Mouse (Mus musculus) midbrain, embryonic 16.5 days (tissue): ENCODE results near the gene Elk3. TPM values are rescaled to one million over a fixed set of nuclear protein-coding genes. Genes with fewer than 3 reads are reported as not detected.

ENCODE experiments used
- ATAC-seq: fragments of 200-750 bp; cut with Nextera tagmentation; 2 replicates; pipeline ENCODE4 v1.8.0; 2017; ENCODE audit warnings: moderate TSS enrichment
- H3K27ac ChIP-seq: fragments of 300-500 bp; sonication (generic); 2 replicates; pipeline ENCODE4 v1.5.1; 2014; ENCODE audit warnings: mild to moderate bottlenecking, low read length, mixed read lengths
- H3K27me3 ChIP-seq: fragments of 300-500 bp; sonication (generic); 2 replicates; pipeline ENCODE4 v1.6.1; 2014; ENCODE audit warnings: low read depth, low read length, mixed read lengths; ENCODE audit not compliant: control insufficient read depth, insufficient read depth
- H3K36me3 ChIP-seq: fragments of 300-500 bp; sonication (generic); 2 replicates; pipeline ENCODE4 v1.6.1; 2014; ENCODE audit warnings: mild to moderate bottlenecking, low read length, moderate library complexity, mixed read lengths; ENCODE audit not compliant: control insufficient read depth, insufficient read depth
- H3K4me1 ChIP-seq: fragments of 300-500 bp; sonication (generic); 2 replicates; pipeline ENCODE4 v1.6.1; 2014; ENCODE audit warnings: mild to moderate bottlenecking, low read length, mixed read lengths; ENCODE audit not compliant: control insufficient read depth, insufficient read depth
- H3K4me2 ChIP-seq: fragments of 300-500 bp; sonication (generic); 2 replicates; pipeline ENCODE4 v1.6.1; 2014; ENCODE audit warnings: mild to moderate bottlenecking, low read length, mixed read lengths
- H3K4me3 ChIP-seq: fragments of 300-500 bp; sonication (generic); 2 replicates; pipeline ENCODE4 v1.5.1; 2014; ENCODE audit warnings: low read depth, mild to moderate bottlenecking, low read length, moderate library complexity, mixed read lengths
- H3K9ac ChIP-seq: fragments of 300-500 bp; sonication (generic); 2 replicates; pipeline ENCODE4 v1.6.1; 2014; ENCODE audit warnings: low read depth, low read length, mixed read lengths
- H3K9me3 ChIP-seq: fragments of 300-500 bp; sonication (generic); replicated peaks from 2 replicates; pipeline ENCODE4 v1.6.1; 2014; ENCODE audit warnings: mild to moderate bottlenecking, low read length, mixed read lengths; ENCODE audit not compliant: control insufficient read depth, poor library complexity, severe bottlenecking
- WGBS: fragments of 180-500 bp; shearing (Covaris S2); extraction: QIAGEN DNeasy Blood & Tissue Kit; methylation state at CpG from one replicate; pipeline ENCODE4 v1.1.7; 2014; 5-methylcytosine and 5-hydroxymethylcytosine counted together
- polyA plus RNA-seq: library from polyadenylated mRNA; unstranded; fragments of >200 nt; fragmentation: Nextera tagmentation; extraction: Ambion mirVana; gene quantifications from 2 replicates; pipeline ENCODE4 v1.2.1, GENCODE M21; 2015

Elk3 gene
- polyA plus RNA-seq, 1 experiment from 2014 or later: 6.4 TPM

DNA sequence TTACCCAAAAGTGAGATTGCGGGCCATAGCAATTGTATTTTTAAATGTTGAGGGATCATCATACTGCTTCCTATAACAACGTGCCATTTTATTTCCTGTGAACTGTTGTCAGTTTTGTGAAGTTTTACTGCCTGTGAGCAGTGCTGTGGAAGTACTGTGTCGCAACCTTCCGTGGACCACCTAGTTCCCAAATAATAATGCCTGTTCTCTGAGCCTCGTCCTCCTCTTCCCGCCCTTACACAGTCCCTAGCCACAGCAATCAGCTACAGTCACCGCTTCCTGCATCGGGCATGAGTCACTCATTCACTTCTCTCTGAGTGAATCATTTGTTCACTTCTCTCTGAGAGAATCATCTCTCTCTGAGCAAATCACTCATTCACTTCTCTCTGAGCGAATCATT is 76.2 kb downstream of the Elk3 start:
- Histone ChIP-seq H3K9me3 (no peaks in the 10 kb centered on the region), H3K4me1 (no peaks in the 10 kb centered on the region), H3K27ac (no peak overlapping the region), H3K4me3 (no peak overlapping the region), H3K4me2 (no peak overlapping the region), H3K36me3 (peaks cover 29% of the 10 kb centered on the region), H3K27me3 (no peaks in the 10 kb centered on the region), H3K9ac (no peak overlapping the region)
- 96% methylated on average over 9 of the region's 9 CpGs for WGBS
- no peak for ATAC-seq

DNA sequence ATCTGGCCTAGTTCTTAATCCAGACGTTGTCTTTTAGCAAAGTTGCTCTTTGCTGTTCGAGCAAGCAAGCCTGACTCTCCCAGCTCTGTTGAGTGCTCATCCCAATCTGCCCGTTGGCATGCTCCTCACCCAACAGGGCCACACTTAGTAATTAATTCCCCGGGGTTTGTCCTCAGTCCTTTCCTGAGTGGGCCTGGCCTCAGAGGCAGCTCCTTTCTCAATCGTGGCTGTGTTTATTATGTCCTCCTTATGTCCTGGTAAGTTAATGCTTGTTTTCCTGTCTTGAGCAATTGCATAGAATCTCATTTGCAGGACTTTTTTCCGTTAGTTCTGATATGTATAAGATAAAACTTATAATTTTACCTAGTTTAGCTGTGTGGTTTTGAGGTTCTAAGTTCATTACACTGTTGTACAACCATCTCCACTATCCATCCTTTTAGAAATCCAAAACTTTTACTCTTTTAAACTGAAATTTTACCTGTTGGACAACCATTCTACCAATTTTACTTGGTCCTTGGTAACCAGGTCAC is 77.2 kb downstream of the Elk3 start:
- H3K4me3 ChIP-seq: no peak overlapping the region
- no peak overlapping the region for H3K9ac ChIP-seq
- no peak overlapping the region for H3K4me2 ChIP-seq
- H3K27me3 ChIP-seq: no peaks in the 10 kb centered on the region
- no peaks in the 10 kb centered on the region for H3K4me1 ChIP-seq
- H3K36me3 ChIP-seq: peaks cover 21% of the 10 kb centered on the region
- ATAC-seq: no peak
- no peak overlapping the region for H3K27ac ChIP-seq
- H3K9me3 ChIP-seq: no peaks in the 10 kb centered on the region
- WGBS: 90% methylated on average over 6 of the region's 6 CpGs

DNA sequence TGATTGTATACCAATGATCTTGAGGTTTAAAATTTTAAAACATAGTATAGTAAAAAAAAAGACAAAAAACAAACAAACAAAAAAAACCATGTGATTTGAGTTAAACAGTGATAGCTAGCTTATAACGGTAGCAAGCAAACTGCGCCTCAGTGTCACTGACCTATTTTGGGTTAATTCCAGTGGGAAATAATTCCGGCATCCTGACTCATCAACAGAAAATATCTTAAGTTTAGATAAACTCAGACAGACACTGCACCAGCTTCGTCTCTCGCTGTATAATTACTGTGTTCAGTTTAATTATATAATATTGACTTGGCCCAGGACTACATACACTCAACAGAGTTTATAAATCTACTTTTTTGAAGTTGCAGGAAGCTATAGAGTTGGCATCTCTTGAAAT is 79.0 kb downstream of the Elk3 start:
- Histone ChIP-seq H3K9ac (no peak overlapping the region), H3K9me3 (no peaks in the 10 kb centered on the region), H3K4me1 (no peaks in the 10 kb centered on the region), H3K36me3 (peaks cover 12% of the 10 kb centered on the region), H3K27me3 (no peaks in the 10 kb centered on the region), H3K4me3 (no peak overlapping the region), H3K27ac (no peak overlapping the region), H3K4me2 (no peak overlapping the region)
- no peak for ATAC-seq
- WGBS: 93% methylated on average over 5 of the region's 5 CpGs

DNA sequence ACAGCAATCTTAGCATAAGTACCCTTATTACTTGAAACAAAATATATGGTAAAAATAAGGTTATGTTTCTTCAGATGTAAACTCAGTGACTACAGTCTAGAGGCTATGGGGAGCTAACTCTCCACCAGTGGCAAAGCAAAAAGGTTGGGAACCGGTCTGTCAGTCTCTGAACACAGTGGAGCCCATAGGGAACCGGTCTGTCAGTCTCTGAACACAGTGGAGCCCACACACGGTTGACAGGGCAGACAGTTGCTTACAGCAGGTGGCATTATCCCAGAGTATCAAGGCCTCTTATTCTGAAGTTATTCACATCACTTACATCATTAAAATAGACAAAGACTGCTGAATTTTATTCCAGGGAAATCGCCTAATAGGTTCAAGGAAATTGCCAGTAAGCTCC is 79.4 kb downstream of the Elk3 start:
- Histone ChIP-seq H3K36me3 (peaks cover 12% of the 10 kb centered on the region), H3K4me3 (no peak overlapping the region), H3K9ac (no peak overlapping the region), H3K27me3 (no peaks in the 10 kb centered on the region), H3K4me1 (no peaks in the 10 kb centered on the region), H3K9me3 (no peaks in the 10 kb centered on the region), H3K4me2 (no peak overlapping the region), H3K27ac (no peak overlapping the region)
- no peak for ATAC-seq
- WGBS: 59% methylated on average over 4 of the region's 4 CpGs

DNA sequence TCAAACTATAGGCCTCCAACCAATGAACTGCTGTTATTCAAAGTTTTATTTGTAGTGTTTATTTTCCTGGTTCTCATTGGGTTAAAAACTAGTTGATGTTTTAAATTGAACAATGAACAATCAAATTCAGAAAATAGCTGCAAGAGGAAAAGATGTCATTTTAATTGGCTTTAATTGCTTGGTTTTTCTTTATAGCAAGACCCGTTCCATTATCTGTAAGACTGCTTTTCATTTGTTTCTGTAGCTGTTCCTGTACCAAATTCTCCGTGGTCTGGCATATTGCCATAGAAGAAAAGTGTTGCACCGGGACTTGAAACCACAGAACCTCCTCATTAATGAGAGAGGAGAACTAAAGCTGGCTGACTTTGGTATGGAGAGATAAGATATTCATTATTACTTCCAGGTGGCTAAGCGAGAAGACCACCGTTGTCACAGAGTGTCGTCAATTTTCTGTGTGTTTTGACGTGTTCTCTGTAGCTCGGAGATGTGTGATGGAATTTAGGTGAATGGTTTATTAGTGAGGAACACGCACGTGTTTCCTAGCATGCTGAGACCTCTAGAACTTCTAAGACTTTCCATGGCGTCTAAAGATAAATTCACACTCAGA is 82.4 kb downstream of the Elk3 start:
- Histone ChIP-seq H3K27ac (no peak overlapping the region), H3K4me1 (no peaks in the 10 kb centered on the region), H3K27me3 (no peaks in the 10 kb centered on the region), H3K9me3 (no peaks in the 10 kb centered on the region), H3K36me3 (peaks cover 10% of the 10 kb centered on the region), H3K4me3 (no peak overlapping the region), H3K9ac (no peak overlapping the region), H3K4me2 (no peak overlapping the region)
- ATAC-seq: no peak
- WGBS: 82% methylated on average over 11 of the region's 11 CpGs

DNA sequence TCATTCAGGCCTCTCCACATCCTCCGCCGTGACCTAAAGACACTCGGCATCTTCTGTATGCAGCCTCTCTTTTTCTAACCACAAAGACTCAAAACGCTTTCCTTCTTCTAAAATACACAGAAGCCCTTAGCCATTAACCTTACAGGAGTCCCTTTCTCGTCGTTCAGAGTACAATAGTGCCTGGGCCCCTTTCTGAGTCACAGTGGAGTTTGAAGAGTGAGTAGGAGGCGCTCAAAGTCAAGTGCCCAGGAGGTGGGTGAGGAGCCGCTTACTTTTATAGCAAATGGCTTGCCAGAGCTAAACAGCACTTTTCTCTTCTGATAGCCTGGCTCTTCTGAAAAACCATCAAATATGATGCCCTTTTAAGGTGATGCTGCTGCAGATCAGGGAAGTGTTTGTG is 83.0 kb downstream of the Elk3 start:
- no peaks in the 10 kb centered on the region for H3K27me3 ChIP-seq
- H3K9ac ChIP-seq: no peak overlapping the region
- H3K4me1 ChIP-seq: no peaks in the 10 kb centered on the region
- H3K36me3 ChIP-seq: peaks cover 8% of the 10 kb centered on the region
- H3K4me3 ChIP-seq: no peak overlapping the region
- 68% methylated on average over 8 of the region's 8 CpGs for WGBS
- H3K27ac ChIP-seq: no peak overlapping the region
- no peak overlapping the region for H3K4me2 ChIP-seq
- no peak for ATAC-seq
- no peaks in the 10 kb centered on the region for H3K9me3 ChIP-seq

DNA sequence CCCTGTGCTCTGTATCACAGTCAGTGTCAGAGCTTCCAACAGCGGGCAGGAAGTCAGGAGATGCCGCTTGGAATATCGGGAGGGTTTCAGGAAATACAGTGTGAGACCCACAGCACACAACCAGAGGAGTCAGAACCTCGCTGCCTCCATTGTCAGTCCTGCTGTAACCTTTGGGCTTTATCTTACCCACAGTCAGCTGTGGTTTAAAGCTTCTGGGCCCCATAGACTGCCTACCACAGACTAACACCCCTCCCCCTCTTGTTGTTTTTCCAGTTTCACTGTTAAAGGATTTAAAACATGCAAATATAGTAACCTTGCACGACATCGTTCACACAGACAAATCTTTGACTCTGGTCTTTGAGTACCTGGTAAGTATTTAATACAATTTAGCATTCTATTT is 85.2 kb downstream of the Elk3 start:
- Histone ChIP-seq H3K27me3 (no peaks in the 10 kb centered on the region), H3K36me3 (peaks cover 6% of the 10 kb centered on the region), H3K9ac (no peak overlapping the region), H3K9me3 (no peaks in the 10 kb centered on the region), H3K27ac (no peak overlapping the region), H3K4me1 (no peaks in the 10 kb centered on the region), H3K4me3 (no peak overlapping the region), H3K4me2 (no peak overlapping the region)
- WGBS: 80% methylated on average over 6 of the region's 6 CpGs
- no peak for ATAC-seq

DNA sequence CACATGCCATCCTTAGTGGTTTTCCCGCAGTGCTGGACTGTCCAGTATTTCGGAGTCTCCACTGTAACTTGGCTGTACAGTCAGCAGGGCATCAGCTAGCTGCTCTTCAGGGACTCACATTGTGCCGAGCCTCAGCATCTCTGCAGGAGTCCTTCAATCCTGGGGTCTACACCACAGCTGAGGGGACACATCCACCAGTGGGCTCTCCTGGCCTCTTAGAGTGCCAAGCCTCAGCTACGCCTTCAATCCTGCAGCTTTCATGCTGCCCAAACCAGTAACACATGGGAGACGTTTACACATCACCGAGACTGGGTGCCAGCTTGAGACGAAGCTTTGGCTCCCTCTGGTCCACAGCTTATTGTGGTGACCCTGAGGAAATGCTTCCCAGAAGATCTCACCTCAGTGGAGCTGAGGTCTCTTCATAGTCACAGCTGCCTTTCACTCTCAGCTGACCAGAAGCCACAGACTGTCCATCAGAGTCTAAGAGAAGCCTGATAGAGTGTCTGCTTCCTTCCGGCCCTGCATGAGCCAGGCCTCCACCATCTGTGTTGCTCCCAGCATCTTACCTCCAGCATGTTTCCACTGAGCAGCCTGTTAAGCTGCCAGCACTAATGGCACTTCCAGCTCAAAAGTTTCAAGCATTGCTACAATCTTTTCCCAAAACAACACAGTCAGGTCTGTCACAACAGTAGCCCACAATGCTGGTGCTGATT is 95.7 kb downstream of the Elk3 start:
- Histone ChIP-seq H3K9me3 (no peaks in the 10 kb centered on the region), H3K4me3 (no peak overlapping the region), H3K27me3 (no peaks in the 10 kb centered on the region), H3K9ac (no peak overlapping the region), H3K4me2 (no peak overlapping the region), H3K27ac (no peak overlapping the region), H3K36me3 (peaks cover 28% of the 10 kb centered on the region), H3K4me1 (no peaks in the 10 kb centered on the region)
- ATAC-seq: no peak
- 90% methylated on average over 8 of the region's 8 CpGs for WGBS

DNA sequence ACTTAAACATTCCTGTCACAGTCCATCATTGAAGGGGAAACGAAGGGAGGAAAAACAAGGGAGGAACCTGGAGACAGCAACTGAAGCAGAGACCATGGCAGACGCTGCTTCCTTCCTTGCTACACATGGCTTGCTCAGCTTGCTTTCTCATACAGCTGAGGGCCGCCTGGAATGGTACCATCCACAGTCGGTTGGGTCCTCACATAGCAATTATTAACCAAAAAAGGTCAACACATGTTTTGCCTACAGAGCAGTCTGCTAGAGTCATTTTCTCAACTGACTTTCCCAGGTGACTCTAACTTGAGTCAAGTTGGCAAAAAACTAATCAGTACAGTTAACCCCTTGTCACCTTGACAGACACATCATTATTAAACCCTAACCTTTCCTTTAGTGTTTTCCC is 96.7 kb downstream of the Elk3 start:
- Histone ChIP-seq H3K27ac (no peak overlapping the region), H3K36me3 (peaks cover 28% of the 10 kb centered on the region)

More for the DNA sequence above, 96.7 kb downstream of the Elk3 start:
- H3K27me3 ChIP-seq: no peaks in the 10 kb centered on the region
- no peak overlapping the region for H3K4me3 ChIP-seq
- no peak for ATAC-seq
- H3K4me1 ChIP-seq: no peaks in the 10 kb centered on the region
- H3K9me3 ChIP-seq: no peaks in the 10 kb centered on the region
- H3K9ac ChIP-seq: no peak overlapping the region
- H3K4me2 ChIP-seq: no peak overlapping the region
- WGBS: 73% methylated on average over 4 of the region's 4 CpGs
